Mouse (Mus musculus) bone marrow, adult 2 months (tissue): ENCODE results near the gene Tmem182.

Experiments
- CTCF ChIP-seq: fragments of 200-500 bp; IDR thresholded peaks from 2 replicates; pipeline ENCODE4 v1.5.1; 2011; ENCODE audit warnings: low read length, control low read depth; ENCODE audit not compliant: control insufficient read depth, insufficient read depth
- POLR2A ChIP-seq: fragments of 200-500 bp; IDR thresholded peaks from 2 replicates; pipeline ENCODE4 v1.6.1; 2011; ENCODE audit warnings: low read depth, mild to moderate bottlenecking, control low read depth, low read length, borderline replicate concordance; ENCODE audit not compliant: control insufficient read depth

DNA sequence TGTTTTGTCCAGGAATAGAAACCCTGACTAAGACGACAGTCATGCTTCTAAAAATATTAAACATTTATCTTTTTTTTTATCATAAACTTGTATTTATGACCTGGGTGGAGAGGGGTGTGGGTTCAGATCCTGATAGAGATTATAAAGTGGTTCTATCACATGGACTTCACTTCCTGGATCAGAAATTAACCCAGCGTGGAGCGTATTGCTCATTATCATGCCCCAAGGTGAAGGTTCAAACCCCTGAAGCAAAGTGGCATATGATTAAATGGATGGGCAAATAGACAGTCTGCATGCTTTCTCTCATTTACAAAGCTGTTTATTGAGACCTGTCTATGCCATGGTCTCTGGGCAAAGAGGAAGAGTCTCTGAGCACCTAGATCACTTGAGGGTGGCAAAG lies 28.6 kb upstream of the Tmem182 start:
- TF ChIP-seq CTCF, result no peak
- no peak for TF ChIP-seq POLR2A
